Mouse (Mus musculus) lung, embryonic 15.5 days (tissue): ENCODE measurements around the gene Tceal5. TPM values are rescaled to one million over a fixed set of nuclear protein-coding genes. Genes with fewer than 3 reads are reported as not detected.
"Not testable (repeated sequence)": the region's sequence is repeated elsewhere in the genome, so short reads cannot be mapped to it uniquely, and the experiment has no call there.

ENCODE experiments used
- ATAC-seq: fragments of 200-750 bp; cut with Nextera tagmentation; 2 replicates; pipeline ENCODE4 v1.8.0; 2017; ENCODE audit warnings: moderate number of reproducible peaks, borderline replicate concordance; ENCODE audit not compliant: low FRiP score, low TSS enrichment; ENCODE audit errors: extremely low read depth
- H3K27ac ChIP-seq: fragments of 300-500 bp; sonication (generic); 2 replicates; pipeline ENCODE4 v1.5.1; 2015; ENCODE audit warnings: moderate library complexity, mild to moderate bottlenecking, inconsistent platforms
- H3K27me3 ChIP-seq: fragments of 300-500 bp; sonication (generic); 2 replicates; pipeline ENCODE4 v1.6.1; 2015; ENCODE audit warnings: inconsistent platforms
- H3K36me3 ChIP-seq: fragments of 300-500 bp; sonication (generic); 2 replicates; pipeline ENCODE4 v1.6.1; 2015; ENCODE audit warnings: inconsistent platforms
- H3K4me1 ChIP-seq: fragments of 300-500 bp; sonication (generic); 2 replicates; pipeline ENCODE4 v1.6.1; 2015; ENCODE audit warnings: inconsistent platforms
- H3K4me2 ChIP-seq: fragments of 300-500 bp; sonication (generic); 2 replicates; pipeline ENCODE4 v1.6.1; 2015; ENCODE audit warnings: inconsistent platforms, mild to moderate bottlenecking, moderate library complexity
- H3K4me3 ChIP-seq: fragments of 300-500 bp; sonication (generic); 2 replicates; pipeline ENCODE4 v1.5.1; 2015; ENCODE audit warnings: mild to moderate bottlenecking, inconsistent platforms
- H3K9ac ChIP-seq: fragments of 300-500 bp; sonication (generic); 2 replicates; pipeline ENCODE4 v1.6.1; 2015; ENCODE audit warnings: inconsistent platforms
- H3K9me3 ChIP-seq: fragments of 300-500 bp; sonication (generic); 2 replicates; pipeline ENCODE4 v1.6.1; 2016; ENCODE audit warnings: inconsistent platforms
- WGBS: fragments of 180-500 bp; shearing (Covaris S2); methylation state at CpG from one replicate; pipeline ENCODE4 v1.1.7; 2015; 5-methylcytosine and 5-hydroxymethylcytosine counted together
- polyA plus RNA-seq: library from polyadenylated mRNA; unstranded; fragments of >200 nt; fragmentation: Nextera tagmentation; extraction: Ambion mirVana; gene quantifications from 2 replicates; pipeline ENCODE4 v1.2.1, GENCODE M21; 2015

Tceal5 gene
- polyA plus RNA-seq, 1 experiment from 2014 or later: 3.5 TPM

- not testable (repeated sequence) for H3K27ac ChIP-seq, H3K27me3 ChIP-seq, H3K36me3 ChIP-seq, H3K4me1 ChIP-seq, H3K9ac ChIP-seq, H3K9me3 ChIP-seq
- peak within 1 kb of the TSS; percentile 49 for H3K4me2 ChIP-seq
- peak; percentile 87 for ATAC-seq
- H3K4me3 ChIP-seq: peak within 1 kb of the TSS; percentile 36
- WGBS: 15% methylated on average over 21 of the region's 67 CpGs
These were observed 11.3 kb upstream of the Tceal5 start, which contains the start of the genes Tceal7 and Bex1 for GRCm38 (mm10) chrX:136214729-136215677. Tceal7 (plus strand) TSS chrX:136214779. Bex1 (minus strand) TSS chrX:136215513.

GRCm38 (mm10) chrX:136213396-136213795, 9.7 kb upstream of the Tceal5 start:
- Histone ChIP-seq H3K9me3 (no peaks in the 10 kb centered on the region), H3K9ac (no peak overlapping the region), H3K27me3 (no peaks in the 10 kb centered on the region), H3K27ac (no peak overlapping the region), H3K4me3 (no peak overlapping the region), H3K4me2 (no peak overlapping the region), H3K4me1 (no peaks in the 10 kb centered on the region), H3K36me3 (no peaks in the 10 kb centered on the region)
- WGBS: 34% methylated on average over 2 of the region's 2 CpGs
- no peak for ATAC-seq

GRCm38 (mm10) chrX:136204406-136204805, 730 bp upstream of the Tceal5 start:
- WGBS: 68% methylated on average over 6 of the region's 6 CpGs
- Histone ChIP-seq H3K27ac (no peak overlapping the region), H3K9ac (no peak overlapping the region), H3K27me3 (0 out of 2 replicates have a peak, but pooled peaks cover 5% of the 10 kb centered on the region), H3K9me3 (no peaks in the 10 kb centered on the region), H3K4me2 (no peak overlapping the region), H3K4me1 (no peaks in the 10 kb centered on the region), H3K4me3 (no peak overlapping the region), H3K36me3 (no peaks in the 10 kb centered on the region)
- no peak for ATAC-seq

GRCm38 (mm10) chrX:136203257-136203656, 419 bp downstream of the Tceal5 start:
- H3K27ac ChIP-seq: no peak overlapping the region

GRCm38 (mm10) chrX:136196873-136197272, 6.8 kb downstream of the Tceal5 start:
- 33% methylated on average over 1 of the region's 1 CpGs for WGBS
- H3K27ac ChIP-seq: no peak overlapping the region
- H3K27me3 ChIP-seq: no peaks in the 10 kb centered on the region
- no peak overlapping the region for H3K4me2 ChIP-seq
- H3K4me3 ChIP-seq: no peak overlapping the region
- H3K9ac ChIP-seq: no peak overlapping the region
- H3K36me3 ChIP-seq: no peaks in the 10 kb centered on the region
- no peaks in the 10 kb centered on the region for H3K4me1 ChIP-seq
- no peaks in the 10 kb centered on the region for H3K9me3 ChIP-seq
- ATAC-seq: no peak

More at GRCm38 (mm10) chrX:136203257-136203656, 419 bp downstream of the Tceal5 start:
- Histone ChIP-seq H3K9ac (no peak overlapping the region), H3K4me3 (peak overlapping the region; percentile 40), H3K4me2 (peak overlapping the region; percentile 58), H3K36me3 (no peaks in the 10 kb centered on the region), H3K4me1 (no peaks in the 10 kb centered on the region), H3K9me3 (no peaks in the 10 kb centered on the region), H3K27me3 (0 out of 2 replicates have a peak, but pooled peaks cover 5% of the 10 kb centered on the region)
- 15% methylated on average over 7 of the region's 7 CpGs for WGBS
- no peak for ATAC-seq

GRCm38 (mm10) chrX:136195193-136195944, 8.3 kb downstream of the Tceal5 start:
- H3K4me3 ChIP-seq: no peak overlapping the region
- H3K27me3 ChIP-seq: no peaks in the 10 kb centered on the region
- no peak overlapping the region for H3K9ac ChIP-seq
- no peak for ATAC-seq
- no peaks in the 10 kb centered on the region for H3K4me1 ChIP-seq
- no peak overlapping the region for H3K4me2 ChIP-seq
- no peaks in the 10 kb centered on the region for H3K36me3 ChIP-seq
- WGBS: 76% methylated on average over 16 of the region's 16 CpGs
- no peak overlapping the region for H3K27ac ChIP-seq
- H3K9me3 ChIP-seq: no peaks in the 10 kb centered on the region

GRCm38 (mm10) chrX:136183107-136183506, 20.6 kb downstream of the Tceal5 start:
- Histone ChIP-seq H3K4me3 (no peak overlapping the region), H3K27ac (no peak overlapping the region), H3K9me3 (no peaks in the 10 kb centered on the region), H3K27me3 (no peaks in the 10 kb centered on the region), H3K9ac (no peak overlapping the region), H3K36me3 (no peaks in the 10 kb centered on the region), H3K4me1 (no peaks in the 10 kb centered on the region), H3K4me2 (no peak overlapping the region)
- no peak for ATAC-seq
- WGBS: 78% methylated on average over 1 of the region's 1 CpGs

- Histone ChIP-seq H3K4me1 (no peaks in the 10 kb centered on the region), H3K9ac (no peak overlapping the region), H3K27ac (no peak overlapping the region), H3K4me2 (no peak overlapping the region), H3K27me3 (no peaks in the 10 kb centered on the region), H3K4me3 (no peak overlapping the region), H3K9me3 (no peaks in the 10 kb centered on the region), H3K36me3 (no peaks in the 10 kb centered on the region)
- ATAC-seq: peak; percentile 69; the same call in 1 of the 2 replicates
- whole genome bisulfite sequencing: 28% methylated on average over 9 of the region's 11 CpGs
These were observed 22.7 kb downstream of the Tceal5 start for GRCm38 (mm10) chrX:136180897-136181553.

- Histone ChIP-seq H3K9ac (no peak overlapping the region), H3K27me3 (no peaks in the 10 kb centered on the region), H3K9me3 (no peaks in the 10 kb centered on the region), H3K4me1 (no peaks in the 10 kb centered on the region; the same call in 1 of the 2 replicates), H3K4me2 (peak overlapping the region; percentile 49), H3K4me3 (peak overlapping the region; percentile 56), H3K36me3 (0 out of 2 replicates have a peak, but pooled peaks cover 2% of the 10 kb centered on the region), H3K27ac (peak overlapping the region; percentile 89; the same call in 1 of the 2 replicates)
- WGBS: 29% methylated on average over 10 of the region's 10 CpGs
- ATAC-seq: no peak
These were observed 30.9 kb downstream of the Tceal5 start for GRCm38 (mm10) chrX:136172786-136173185.

- H3K4me2 ChIP-seq: peak within 1 kb of the TSS; percentile 52
- peak within 1 kb of the TSS; percentile 70 for H3K9ac ChIP-seq
- ATAC-seq: peak; percentile 96
- 0 out of 2 replicates have a peak, but pooled peaks cover 2% of the 10 kb centered on the region for H3K36me3 ChIP-seq
- H3K4me3 ChIP-seq: peak within 1 kb of the TSS; percentile 56
- peak within 1 kb of the TSS; percentile 89 for H3K27ac ChIP-seq
- H3K9me3 ChIP-seq: no peaks in the 10 kb centered on the region
- H3K27me3 ChIP-seq: no peaks in the 10 kb centered on the region
- H3K4me1 ChIP-seq: no peaks in the 10 kb centered on the region; the same call in 1 of the 2 replicates
- 10% methylated on average over 10 of the region's 10 CpGs for WGBS
These were observed 31.5 kb downstream of the Tceal5 start, which contains the start of gene Tceal8 for GRCm38 (mm10) chrX:136172118-136172551. Tceal8 (minus strand) TSS chrX:136172342.
